Mouse (Mus musculus) spleen, adult 18-20 months (tissue): ENCODE results near the gene Gjc2.

ENCODE experiments used
- DNase-seq, 2 experiments: peaks; one replicate each; pipeline ENCODE4 v3.0.0; 2022; ENCODE audit warnings: mixed read lengths in 2 of 2

Gjc2 gene

GRCm38 (mm10) chr11:59159558-59159957 lies 23.5 kb downstream of the Gjc2 start:
- DNase-seq = no peak

GRCm38 (mm10) chr11:59159099-59159498 lies 23.9 kb downstream of the Gjc2 start:
- no peak for DNase-seq

GRCm38 (mm10) chr11:59155900-59156299 lies 27.1 kb downstream of the Gjc2 start:
- no peak for DNase-seq

GRCm38 (mm10) chr11:59154220-59154619 lies 28.8 kb downstream of the Gjc2 start:
- DNase-seq = no peak

GRCm38 (mm10) chr11:59151729-59152128 lies 31.3 kb downstream of the Gjc2 start:
- DNase-seq = no peak

GRCm38 (mm10) chr11:59149302-59149701 lies 33.7 kb downstream of the Gjc2 start:
- no peak for DNase-seq

GRCm38 (mm10) chr11:59142962-59143361 lies 40.1 kb downstream of the Gjc2 start:
- no peak for DNase-seq

- DNase-seq = no peak
These were observed 41.1 kb downstream of the Gjc2 start for GRCm38 (mm10) chr11:59141772-59142370.

- DNase-seq = no peak
These were observed 44.2 kb downstream of the Gjc2 start for GRCm38 (mm10) chr11:59138537-59139486.

- DNase-seq = no peak
These were observed 45.9 kb downstream of the Gjc2 start for GRCm38 (mm10) chr11:59136994-59137706.

- no peak for DNase-seq
These were observed 47.0 kb downstream of the Gjc2 start, which contains the start of gene Obscn for GRCm38 (mm10) chr11:59135904-59136452. Gene Obscn (minus strand): TSS chr11:59136402.

GRCm38 (mm10) chr11:59135051-59135820 lies 47.8 kb downstream of the Gjc2 start:
- DNase-seq = no peak

- no peak for DNase-seq
These were observed 48.5 kb downstream of the Gjc2 start for GRCm38 (mm10) chr11:59134373-59134997.

GRCm38 (mm10) chr11:59132065-59132464 lies 50.9 kb downstream of the Gjc2 start:
- DNase-seq = no peak

- no peak for DNase-seq
These were observed 51.6 kb downstream of the Gjc2 start for GRCm38 (mm10) chr11:59131348-59131919.

GRCm38 (mm10) chr11:59130782-59131181 lies 52.2 kb downstream of the Gjc2 start:
- DNase-seq = no peak
